Mouse (Mus musculus): Measurements from ENCODE around the gene Zbtb7b.

The Zbtb7b gene

GRCm38 (mm10) chr3:89388901-89389740 lies 5.5 kb downstream of the Zbtb7b start:
- peak; percentile 42 for DNase-seq

GRCm38 (mm10) chr3:89388134-89388881 lies 6.3 kb downstream of the Zbtb7b start:
- peak; percentile 68 for DNase-seq

GRCm38 (mm10) chr3:89387632-89388031 lies 6.9 kb downstream of the Zbtb7b start:
- no peak for DNase-seq

GRCm38 (mm10) chr3:89386438-89387420 lies 7.8 kb downstream of the Zbtb7b start:
- no peak for DNase-seq

- no peak for DNase-seq
Measured at GRCm38 (mm10) chr3:89385451-89385850, 9.1 kb downstream of the Zbtb7b start.

- peak; percentile 16 for DNase-seq
Measured at GRCm38 (mm10) chr3:89384331-89385076, 10.1 kb downstream of the Zbtb7b start.

- DNase-seq: no peak
Measured at GRCm38 (mm10) chr3:89383651-89384255, 10.8 kb downstream of the Zbtb7b start.

GRCm38 (mm10) chr3:89382950-89383349 lies 11.6 kb downstream of the Zbtb7b start:
- no peak for DNase-seq

- DNase-seq: no peak
Measured at GRCm38 (mm10) chr3:89382033-89382882, 12.3 kb downstream of the Zbtb7b start.

GRCm38 (mm10) chr3:89381233-89381632 lies 13.3 kb downstream of the Zbtb7b start:
- DNase-seq: no peak

- DNase-seq: no peak
Measured at GRCm38 (mm10) chr3:89380711-89381110, 13.9 kb downstream of the Zbtb7b start.

- no peak for DNase-seq
Measured at GRCm38 (mm10) chr3:89380291-89380690, 14.3 kb downstream of the Zbtb7b start.

- peak; percentile 16 for DNase-seq
Measured at GRCm38 (mm10) chr3:89379388-89380131, 15.0 kb downstream of the Zbtb7b start.

GRCm38 (mm10) chr3:89378394-89379067 lies 16.0 kb downstream of the Zbtb7b start:
- DNase-seq: peak; percentile 82

- DNase-seq: no peak
Measured at GRCm38 (mm10) chr3:89377831-89378230, 16.7 kb downstream of the Zbtb7b start.

- no peak for DNase-seq
Measured at GRCm38 (mm10) chr3:89373581-89374231, 20.9 kb downstream of the Zbtb7b start.

- DNase-seq: no peak
Measured at GRCm38 (mm10) chr3:89367338-89367737, 27.2 kb downstream of the Zbtb7b start.

Measured in kidney, postnatal 14 days (tissue).